Mouse (Mus musculus): ENCODE measurements around the gene Cabp2.
"Not testable (repeated sequence)": the region's sequence is repeated elsewhere in the genome, so short reads cannot be mapped to it uniquely, and the experiment has no call there.

GRCm38 (mm10) chr19:4135963-4136345 is 54.6 kb downstream of the Cabp2 start:
- 0 out of 2 replicates have a peak, but pooled peaks have one; percentile 19 for TF ChIP-seq CTCF (IDR thresholded peaks at IDR 0.05; ENCODE audit: extremely low read depth, insufficient read depth, low read length)
- not testable (repeated sequence) for TF ChIP-seq POLR2A (IDR thresholded peaks at IDR 0.05; ENCODE audit: extremely low read depth, insufficient read depth, low read length)
